Mouse (Mus musculus) MEL (cell line): ENCODE measurements at regions not wholly inside any gene's neighbourhood (a gene's known extent, or its start where the extent isn't known, plus 50 kb on each side); places are given as distances from the start of the nearest gene placed in this dataset.

Source experiments
- DNase-seq: peaks from one replicate; pipeline ENCODE4 v3.0.0; 2011; ENCODE audit warnings: low read depth, low spot score
- H3K27ac ChIP-seq: 2 replicates; pipeline ENCODE4 v1.5.1; 2012; ENCODE audit warnings: low read depth, mild to moderate bottlenecking, control low read depth, low read length, moderate library complexity; ENCODE audit not compliant: control insufficient read depth
- H3K27me3 ChIP-seq, 2 experiments: fragments of 150-350 bp in 1 of 2; sonication (generic) in 1 of 2; 2 replicates each; pipeline ENCODE4 v1.6.1; 2012; ENCODE audit warnings: low read length in 2 of 2, mild to moderate bottlenecking in 2 of 2, improper control_type of control experiment in 1 of 2, moderate library complexity in 1 of 2; ENCODE audit not compliant: insufficient read depth in 2 of 2, control insufficient read depth in 1 of 2
- H3K36me3 ChIP-seq, 2 experiments: 2 replicates each; pipeline ENCODE4 v1.6.1; 2012 to 2014; ENCODE audit warnings: low read length in 2 of 2, improper control_type of control experiment in 1 of 2, inconsistent platforms in 1 of 2, mild to moderate bottlenecking in 1 of 2; ENCODE audit not compliant: insufficient read depth in 2 of 2, control insufficient read depth in 1 of 2
- H3K4me1 ChIP-seq, 2 experiments: fragments of 150-350 bp in 1 of 2; sonication (generic) in 1 of 2; 2 replicates each; pipeline ENCODE4 v1.6.1; 2012; ENCODE audit warnings: low read length in 2 of 2, improper control_type of control experiment in 1 of 2, mild to moderate bottlenecking in 1 of 2; ENCODE audit not compliant: insufficient read depth in 2 of 2, control insufficient read depth in 1 of 2
- H3K4me3 ChIP-seq, 2 experiments: fragments of 150-350 bp in 1 of 2; sonication (generic) in 1 of 2; 2 replicates each; pipeline ENCODE4 v1.5.1; 2012; ENCODE audit warnings: low read depth in 2 of 2, low read length in 2 of 2, mild to moderate bottlenecking in 2 of 2, moderate library complexity in 2 of 2, control low read depth in 1 of 2, improper control_type of control experiment in 1 of 2; ENCODE audit not compliant: control insufficient read depth in 1 of 2, insufficient read depth in 1 of 2
- H3K79me2 ChIP-seq: 2 replicates; pipeline ENCODE4 v1.6.1; 2012; ENCODE audit warnings: mild to moderate bottlenecking, low read length, moderate library complexity; ENCODE audit not compliant: control insufficient read depth, poor library complexity, insufficient read depth
- H3K9ac ChIP-seq: 2 replicates; pipeline ENCODE4 v1.6.1; 2012; ENCODE audit warnings: low read depth, mild to moderate bottlenecking, control low read depth, low read length, moderate library complexity; ENCODE audit not compliant: control insufficient read depth, poor library complexity, severe bottlenecking
- H3K9me3 ChIP-seq: fragments of 150-350 bp; sonication (generic); replicated peaks from 2 replicates; pipeline ENCODE4 v1.6.1; 2012; ENCODE audit warnings: mild to moderate bottlenecking, low read length, improper control_type of control experiment, moderate library complexity; ENCODE audit not compliant: insufficient read depth
- BHLHE40 ChIP-seq: IDR thresholded peaks from 2 replicates; pipeline ENCODE4 v1.6.1; 2012; ENCODE audit warnings: low read depth, mild to moderate bottlenecking, inconsistent platforms, low read length, improper control_type of control experiment, borderline replicate concordance
- CTCF ChIP-seq, 3 experiments: IDR thresholded peaks in 2 of 3; conservative IDR thresholded peaks in 1 of 3; 2 replicates each; pipeline ENCODE4 v1.5.1; 2011 to 2012; ENCODE audit warnings: low read length in 3 of 3, low read depth in 2 of 3, mild to moderate bottlenecking in 2 of 3, improper control_type of control experiment in 1 of 3, inconsistent platforms in 1 of 3, mixed read lengths in 1 of 3, moderate library complexity in 1 of 3; ENCODE audit not compliant: control insufficient read depth in 1 of 3, insufficient read depth in 1 of 3, poor library complexity in 1 of 3, severe bottlenecking in 1 of 3
- ELF1 ChIP-seq: IDR thresholded peaks from 2 replicates; pipeline ENCODE4 v1.6.1; 2014; ENCODE audit warnings: low read depth, mild to moderate bottlenecking, inconsistent platforms, low read length, improper control_type of control experiment, moderate library complexity
- EP300 ChIP-seq, 2 experiments: IDR thresholded peaks; 2 replicates each; pipeline ENCODE4 v1.6.1; 2011; ENCODE audit warnings: improper control_type of control experiment in 2 of 2, low read length in 2 of 2, low read depth in 1 of 2, mild to moderate bottlenecking in 1 of 2
- GATA1 ChIP-seq: IDR thresholded peaks from 2 replicates; pipeline ENCODE4 v1.6.1; 2011; ENCODE audit warnings: low read depth, low read length, improper control_type of control experiment
- HCFC1 ChIP-seq: IDR thresholded peaks from 2 replicates; pipeline ENCODE4 v1.6.1; 2012; ENCODE audit warnings: low read depth, mild to moderate bottlenecking, inconsistent platforms, low read length, improper control_type of control experiment, moderate library complexity
- JUND ChIP-seq: IDR thresholded peaks from 2 replicates; pipeline ENCODE4 v1.6.1; 2011; ENCODE audit warnings: low read depth, mild to moderate bottlenecking, improper control_type of control experiment, low read length
- KAT2A ChIP-seq: conservative IDR thresholded peaks from 2 replicates; pipeline ENCODE4 v1.6.1; 2012; ENCODE audit warnings: low read depth, low read length, improper control_type of control experiment, inconsistent platforms
- MAFK ChIP-seq: IDR thresholded peaks from 2 replicates; pipeline ENCODE4 v1.6.1; 2011; ENCODE audit warnings: low read depth, mild to moderate bottlenecking, low read length, improper control_type of control experiment, borderline replicate concordance
- MAZ ChIP-seq: IDR thresholded peaks from 2 replicates; pipeline ENCODE4 v1.6.1; 2012; ENCODE audit warnings: low read depth, mild to moderate bottlenecking, inconsistent platforms, low read length, improper control_type of control experiment
- MXI1 ChIP-seq: IDR thresholded peaks from 2 replicates; pipeline ENCODE4 v1.6.1; 2011; ENCODE audit warnings: mild to moderate bottlenecking, low read depth, low read length, improper control_type of control experiment
- MYB ChIP-seq: IDR thresholded peaks from 2 replicates; pipeline ENCODE4 v1.6.1; 2011; ENCODE audit warnings: mild to moderate bottlenecking, low read depth, low read length, improper control_type of control experiment
- NELFE ChIP-seq: IDR thresholded peaks from 2 replicates; pipeline ENCODE4 v1.6.1; 2011; ENCODE audit warnings: low read depth, low read length, improper control_type of control experiment
- NRF1 ChIP-seq: IDR thresholded peaks from 2 replicates; pipeline ENCODE4 v1.6.1; 2014; ENCODE audit warnings: low read depth, mild to moderate bottlenecking, inconsistent platforms, low read length, improper control_type of control experiment, moderate library complexity; ENCODE audit not compliant: poor library complexity, insufficient read depth, severe bottlenecking
- POLR2A ChIP-seq, 2 experiments: IDR thresholded peaks; 2 replicates each; pipeline ENCODE4 v1.6.1; 2011 to 2012; ENCODE audit warnings: low read length in 2 of 2, mild to moderate bottlenecking in 2 of 2, control low read depth in 1 of 2, improper control_type of control experiment in 1 of 2, low read depth in 1 of 2, moderate library complexity in 1 of 2; ENCODE audit not compliant: control insufficient read depth in 1 of 2, insufficient read depth in 1 of 2, poor library complexity in 1 of 2
- POLR2AphosphoS2 ChIP-seq: IDR thresholded peaks from 2 replicates; pipeline ENCODE4 v1.6.1; 2011; ENCODE audit warnings: low read length, improper control_type of control experiment
- RCOR1 ChIP-seq: IDR thresholded peaks from 2 replicates; pipeline ENCODE4 v1.6.1; 2012; ENCODE audit warnings: low read depth, mild to moderate bottlenecking, inconsistent platforms, low read length, improper control_type of control experiment
- TBP ChIP-seq: IDR thresholded peaks from 2 replicates; pipeline ENCODE4 v1.8.0; 2011; ENCODE audit warnings: low read depth, low read length, improper control_type of control experiment
- TCF12 ChIP-seq: IDR thresholded peaks from 2 replicates; pipeline ENCODE4 v1.6.1; 2014; ENCODE audit warnings: low read depth, mild to moderate bottlenecking, inconsistent platforms, low read length, improper control_type of control experiment, moderate library complexity
- USF2 ChIP-seq, 2 experiments: IDR thresholded peaks; 2 replicates each; pipeline ENCODE4 v1.6.1; 2011 to 2012; ENCODE audit warnings: improper control_type of control experiment in 2 of 2, low read length in 2 of 2, borderline replicate concordance in 1 of 2, inconsistent platforms in 1 of 2, low read depth in 1 of 2, mild to moderate bottlenecking in 1 of 2; ENCODE audit not compliant: insufficient read depth in 1 of 2
- ZC3H11A ChIP-seq: IDR thresholded peaks from 2 replicates; pipeline ENCODE4 v1.6.1; 2012; ENCODE audit warnings: low read depth, mild to moderate bottlenecking, inconsistent platforms, low read length, improper control_type of control experiment
- ZKSCAN1 ChIP-seq: IDR thresholded peaks from 2 replicates; pipeline ENCODE4 v1.6.1; 2012; ENCODE audit warnings: low read depth, mild to moderate bottlenecking, inconsistent platforms, low read length, improper control_type of control experiment, moderate library complexity

DNA sequence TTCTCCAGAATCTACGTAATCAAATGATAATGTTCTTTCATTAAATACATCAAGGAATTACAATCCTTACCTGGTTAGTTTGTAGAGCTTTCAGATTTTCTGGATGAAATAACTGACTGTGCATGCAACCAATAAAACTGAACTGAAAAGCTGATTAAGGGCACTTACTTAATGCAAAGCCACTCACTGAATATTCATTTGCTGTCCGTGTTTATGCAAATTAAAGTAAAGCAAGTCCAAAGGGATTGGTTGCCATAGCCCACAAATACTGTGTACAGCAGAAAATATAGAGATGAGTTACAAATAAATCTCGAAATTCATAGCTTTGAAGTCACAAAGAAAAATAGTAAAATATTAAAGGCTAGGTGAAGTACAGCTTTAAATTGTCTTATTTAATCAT is 283.2 kb upstream of the Ccnh start:
- H3K4me1 ChIP-seq = no peaks in the 10 kb centered on the region
- H3K79me2 ChIP-seq = no peaks in the 10 kb centered on the region
- H3K9ac ChIP-seq = no peak overlapping the region
- no peaks in the 10 kb centered on the region for H3K36me3 ChIP-seq
- no peak for TF ChIP-seq MXI1
- TF ChIP-seq BHLHE40 = no peak
- TF ChIP-seq POLR2AphosphoS2 = no peak
- TF ChIP-seq KAT2A = no peak
- TF ChIP-seq ZKSCAN1 = no peak
- TF ChIP-seq USF2 (IDR thresholded peaks at IDR 0.05; ENCODE audit: borderline replicate concordance in 1 of 2, insufficient read depth in 1 of 2, low read depth in 1 of 2, low read length in 2 of 2) = no peak
- TF ChIP-seq ELF1 = no peak
- TF ChIP-seq TCF12 = no peak
- no peak for DNase-seq
- H3K27ac ChIP-seq = no peak overlapping the region
- H3K27me3 ChIP-seq = no peaks in the 10 kb centered on the region
- no peak overlapping the region for H3K4me3 ChIP-seq
- no peaks in the 10 kb centered on the region for H3K9me3 ChIP-seq

DNA sequence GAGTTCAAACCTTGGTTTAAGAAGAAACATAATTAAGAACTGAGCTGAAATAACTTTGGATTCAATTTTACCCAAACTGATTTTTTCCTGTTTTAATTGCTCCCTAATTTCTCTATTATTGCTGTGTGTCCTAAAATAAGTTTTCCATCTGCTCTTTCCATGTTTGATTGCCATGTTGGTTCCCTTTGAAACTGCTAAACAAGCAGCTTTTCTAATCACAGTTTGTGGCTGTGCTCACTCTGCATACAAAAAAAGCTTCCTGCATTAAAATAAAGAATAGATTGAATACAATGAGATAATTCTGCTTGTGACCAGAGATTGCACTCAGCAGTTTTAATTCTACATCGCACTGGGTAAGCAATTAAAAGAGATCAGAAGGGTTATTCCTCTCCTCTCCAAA is 257.9 kb upstream of the Ccnh start:
- Histone ChIP-seq H3K9ac (no peak overlapping the region), H3K27ac (no peak overlapping the region), H3K79me2 (no peaks in the 10 kb centered on the region)
- no peak for DNase-seq
- TF ChIP-seq NRF1 (no peak), POLR2AphosphoS2 (no peak), MYB (no peak), POLR2A (IDR thresholded peaks at IDR 0.05; ENCODE audit: control insufficient read depth in 1 of 2, insufficient read depth in 1 of 2, low read depth in 1 of 2, low read length in 2 of 2, poor library complexity in 1 of 2) (no peak), TBP (no peak), KAT2A (no peak), GATA1 (no peak), MAZ (no peak), BHLHE40 (no peak), MAFK (no peak), JUND (no peak), RCOR1 (no peak), HCFC1 (no peak), EP300 (IDR thresholded peaks at IDR 0.05; ENCODE audit: low read depth in 1 of 2, low read length in 2 of 2) (no peak), ZC3H11A (no peak), NELFE (no peak), CTCF (IDR thresholded peaks at IDR 0.05 in 2 of 3, conservative IDR thresholded peaks at IDR 0.05 in 1 of 3; ENCODE audit: control insufficient read depth in 1 of 3, insufficient read depth in 1 of 3, low read depth in 2 of 3, low read length in 3 of 3, poor library complexity in 1 of 3, severe bottlenecking in 1 of 3) (no peak)
- TF ChIP-seq, all 39 proteins: peak for 0
- Histone ChIP-seq H3K4me3 (no peak overlapping the region), H3K9me3 (no peaks in the 10 kb centered on the region), H3K27me3 (no peaks in the 10 kb centered on the region), H3K4me1 (no peaks in the 10 kb centered on the region), H3K36me3 (no peaks in the 10 kb centered on the region)
